Mouse (Mus musculus) heart, postnatal 0 days (tissue): ENCODE data around the gene Myo1e.

Experiments used
- CTCF ChIP-seq: IDR thresholded peaks from 2 replicates; pipeline ENCODE4 v1.5.1; 2016; ENCODE audit warnings: antibody characterized with exemption, control low read depth, low read depth
- EP300 ChIP-seq: IDR thresholded peaks from 2 replicates; pipeline ENCODE4 v1.6.1; 2016; ENCODE audit warnings: antibody characterized with exemption, low read depth

- TF ChIP-seq CTCF: no peak
- no peak for TF ChIP-seq EP300
Measured at GRCm38 (mm10) chr9:70249881-70250681, 42.9 kb downstream of the Myo1e start.
